ENCODE assay signal across 34 mouse cellular contexts in genomic region chr3:146671121-146671520, GRCm38 (mm10). TPM values are rescaled to one million over a fixed set of nuclear protein-coding genes. Genes with fewer than 3 reads are reported as not detected.
DNase-seq lines count a peak whose midpoint lies in the region; TF ChIP-seq lines count a peak whose summit lies in the region.
"Had no signal": no experiment of that assay in that cellular context is flagged by ENCODE, and none has a peak within 500 bp of the region (broad histone marks: within the 10 kb centered on the region; RNA-seq: fewer than 3 reads in every experiment).

No protein-coding gene starts in this region.

- peak overlapping the region; percentile 51 for H3K27ac ChIP-seq in heart, adult 2 months
- no peak overlapping the region for H3K27ac ChIP-seq in cerebellum, adult 2 months (ENCODE audit: insufficient read depth, low read length)
- H3K27ac ChIP-seq: forebrain, embryonic 15.5 days; hindbrain, embryonic 10.5 days; limb, embryonic 13.5 days; liver, embryonic 12.5 days had no signal

- H3K79me2 ChIP-seq in heart, adult 2 months (replicated peaks; ENCODE audit: control insufficient read depth, insufficient read depth, low read length): no peaks in the 10 kb centered on the region

- no peaks in the 10 kb centered on the region for H3K27me3 ChIP-seq in heart, adult 2 months (ENCODE audit: control insufficient read depth, insufficient read depth, low read length)
- no peaks in the 10 kb centered on the region for H3K27me3 ChIP-seq in cerebellum, adult 2 months (ENCODE audit: control insufficient read depth, insufficient read depth, low read length)
- H3K27me3 ChIP-seq: forebrain, embryonic 15.5 days; limb, embryonic 13.5 days; liver, embryonic 12.5 days; Patski had no signal

- no peak for TF ChIP-seq POLR2A in heart, adult 2 months (IDR thresholded peaks at IDR 0.05; ENCODE audit: insufficient read depth, low read depth, low read length)
- TF ChIP-seq POLR2A in cerebellum, adult 2 months (IDR thresholded peaks at IDR 0.05; ENCODE audit: borderline replicate concordance, insufficient read depth, low read length): no peak

- peak in 1 of 2 experiments; percentile 42 for DNase-seq in heart, adult 2 months
- DNase-seq in heart, postnatal 36 days: no peak
- DNase-seq in kidney, postnatal 14 days: peak; percentile 14
- DNase-seq in kidney, postnatal 36 days: no peak
- DNase-seq in gastrocnemius, postnatal 10 days: peak; percentile 24
- peak; percentile 46 for DNase-seq in heart, postnatal 4 days
- DNase-seq in ovary, postnatal 14 days (ENCODE audit: low spot score): no peak
- DNase-seq in cerebellum, adult 2 months: no peak
- DNase-seq: adrenal gland, adult 8-10 months; cerebellum, adult 9-10 months; layer of hippocampus, adult 9-11 months; lung, adult 18-20 months; lung, postnatal 10 days; right cerebral cortex, adult 18-20 months; right cerebral cortex, postnatal 4 days; thymus, postnatal 36 days had no signal

- no peak for TF ChIP-seq EP300 in heart, adult 2 months (IDR thresholded peaks at IDR 0.05; ENCODE audit: insufficient read depth, low read depth, low read length)

- no peaks in the 10 kb centered on the region for H3K36me3 ChIP-seq in heart, adult 2 months (ENCODE audit: control insufficient read depth, insufficient read depth, low read length)
- H3K36me3 ChIP-seq: forebrain, embryonic 15.5 days; hindbrain, embryonic 10.5 days; limb, embryonic 13.5 days; liver, embryonic 12.5 days had no signal

- H3K4me3 ChIP-seq in heart, adult 2 months: no peak overlapping the region
- H3K4me3 ChIP-seq in cerebellum, adult 2 months (replicated peaks; ENCODE audit: insufficient read depth, low read depth, low read length): no peak overlapping the region
- H3K4me3 ChIP-seq: forebrain, embryonic 15.5 days; hindbrain, embryonic 10.5 days; limb, embryonic 13.5 days; liver, embryonic 12.5 days had no signal

- H3K9ac ChIP-seq in heart, adult 2 months (ENCODE audit: low read depth, low read length): no peak overlapping the region
- H3K9ac ChIP-seq: forebrain, embryonic 15.5 days; limb, embryonic 13.5 days; liver, embryonic 12.5 days had no signal

- no peaks in the 10 kb centered on the region; the same call in 1 of the 2 replicates for H3K4me1 ChIP-seq in heart, adult 2 months (ENCODE audit: control insufficient read depth, insufficient read depth, low read length)
- H3K4me1 ChIP-seq in cerebellum, adult 2 months (ENCODE audit: control insufficient read depth, insufficient read depth, low read length): no peaks in the 10 kb centered on the region
- H3K4me1 ChIP-seq: forebrain, embryonic 15.5 days; hindbrain, embryonic 10.5 days; limb, embryonic 13.5 days; liver, embryonic 12.5 days had no signal

- intact Hi-C loops in heart, adult 2 months (cut with DNase I): no loop called here
- intact Hi-C loops in heart, postnatal 36 days (cut with DNase I): no loop called here

- TF ChIP-seq CTCF in heart, adult 2 months (IDR thresholded peaks at IDR 0.05): no peak
- no peak for TF ChIP-seq CTCF in cerebellum, adult 2 months (IDR thresholded peaks at IDR 0.05; ENCODE audit: borderline replicate concordance, insufficient read depth, low read depth, low read length)

- WGBS in heart, adult 2 months: 28% methylated on average over 2 of the region's 2 CpGs
- WGBS in cerebellum, adult 2 months: 59% methylated on average over 2 of the region's 2 CpGs

RNA-seq across cellular contexts. Expression of gene Samd13, which starts 14.3 kb away (rescaled TPM):
- 1 to 10 TPM; 1.9 to 2.1 TPM for total RNA-seq in heart, adult 2 months (2021)
- 1.0 and 1.1 TPM in 2 replicates for polyA plus RNA-seq in heart, adult 2 months (2012; rRNA removed)
- 1 to 10 TPM; 1.6 to 2.4 TPM for total RNA-seq in heart, postnatal 36 days (2021)
- under 1 TPM; 0.66 to 0.77 TPM for total RNA-seq in gastrocnemius, postnatal 10 days (2021)
- 1 to 10 TPM; 1.3 to 1.8 TPM for total RNA-seq in heart, postnatal 4 days (2021)
- polyA plus RNA-seq in cerebellum, adult 2 months (2012; rRNA removed): 0.14 TPM in 1 of 2 replicates, not detected in the other
- polyA plus RNA-seq: Patski had no signal

RNA-seq across cellular contexts. Expression of gene 4930503B20Rik, which starts 20.0 kb away (rescaled TPM):
- not detected for total RNA-seq in heart, adult 2 months (2021)
- 0.09 and 0.16 TPM in 2 replicates for polyA plus RNA-seq in heart, adult 2 months (2012; rRNA removed)
- not detected for total RNA-seq in heart, postnatal 36 days (2021)
- total RNA-seq in gastrocnemius, postnatal 10 days (2021): under 1 TPM in 1 of 2 experiments, not detected in 1; 0.16 TPM
- under 1 TPM; 0.14 TPM for total RNA-seq in heart, postnatal 4 days (2021)
- not detected in 2 replicates for polyA plus RNA-seq in cerebellum, adult 2 months (2012; rRNA removed)
- total RNA-seq: adrenal gland, adult 8-10 months; ES-E14; left cerebral cortex, adult 18-20 months; megakaryocyte progenitor cell, adult 5-6 weeks; midbrain, postnatal 0 days had no signal
- polyA plus RNA-seq: embryonic facial prominence, embryonic 14.5 days; forebrain, embryonic 15.5 days; hindbrain, embryonic 10.5 days; hindbrain, embryonic 16.5 days; intestine, embryonic 16.5 days; large intestine, adult 2 months; limb, embryonic 13.5 days; liver, embryonic 12.5 days; midbrain, embryonic 11.5 days; midbrain, postnatal 0 days; neural tube, embryonic 14.5 days; stomach, embryonic 14.5 days had no signal

RNA-seq across cellular contexts. Expression of gene Dnase2b, which starts 55.7 kb away (rescaled TPM):
- total RNA-seq in heart, adult 2 months (2021): not detected
- polyA plus RNA-seq in heart, adult 2 months (2012; rRNA removed): not detected in 2 replicates
- not detected for total RNA-seq in heart, postnatal 36 days (2021)
- not detected for total RNA-seq in gastrocnemius, postnatal 10 days (2021)
- total RNA-seq in heart, postnatal 4 days (2021): not detected
- not detected in 2 replicates for polyA plus RNA-seq in cerebellum, adult 2 months (2012; rRNA removed)
- total RNA-seq: adrenal gland, adult 8-10 months; ES-E14; granulocyte monocyte progenitor cell, adult 5-6 weeks; left cerebral cortex, adult 18-20 months; left cerebral cortex, postnatal 25 days; megakaryocyte progenitor cell, adult 5-6 weeks; midbrain, postnatal 0 days had no signal
- polyA plus RNA-seq: embryonic facial prominence, embryonic 14.5 days; forebrain, embryonic 15.5 days; hindbrain, embryonic 10.5 days; hindbrain, embryonic 16.5 days; large intestine, adult 2 months; limb, embryonic 13.5 days; midbrain, embryonic 11.5 days; midbrain, postnatal 0 days; neural tube, embryonic 14.5 days; stomach, embryonic 14.5 days had no signal

Comparison
In these comparisons a context has a peak if more than half of its experiments do, and no peak if none do; other contexts are left out.
1. DNase-seq: peak in kidney, postnatal 14 days (single experiment), gastrocnemius, postnatal 10 days (single experiment) and heart, postnatal 4 days (single experiment); none in heart, postnatal 36 days (0 of 2), kidney, postnatal 36 days (0 of 2), ovary, postnatal 14 days (single experiment) and cerebellum, adult 2 months (0 of 2).